16 mouse cellular contexts compared by ENCODE assay signal in the genomic region with DNA sequence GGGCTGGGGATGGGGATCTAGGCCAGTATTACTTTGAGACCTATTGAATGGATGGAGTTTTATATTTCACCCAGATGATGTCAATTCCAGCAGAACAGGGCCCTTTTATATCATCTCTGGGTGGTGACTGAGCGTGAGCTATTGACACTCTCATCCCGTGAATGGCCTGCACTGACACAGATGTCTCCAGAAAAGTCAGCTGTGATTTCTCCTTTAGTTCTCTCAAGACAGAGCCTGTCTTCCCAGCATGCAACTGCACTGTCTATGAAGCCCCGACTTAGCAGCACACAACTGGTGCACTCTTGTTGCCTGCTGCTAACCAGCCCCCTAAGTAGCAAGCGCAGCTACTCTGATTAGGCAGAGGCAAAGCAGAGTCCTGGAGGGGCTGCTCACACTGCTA.
"Had no signal": no experiment of that assay in that cellular context is flagged by ENCODE, and none has a peak within 500 bp of the region (broad histone marks: within the 10 kb centered on the region; RNA-seq: fewer than 3 reads in every experiment).

No protein-coding gene starts in this region.

- H3K4me3 ChIP-seq: kidney, embryonic 15.5 days; limb, embryonic 15.5 days; liver, embryonic 12.5 days; midbrain, embryonic 10.5 days; myocyte; neural tube, embryonic 15.5 days had no signal

- DNase-seq: kidney, adult 2 months; kidney, postnatal 14 days; layer of hippocampus, postnatal 36 days; lung, embryonic 14.5 days; lung, postnatal 10 days; lung, postnatal 4 days; midbrain, embryonic 14.5 days; right cerebral cortex, adult 18-20 months; right cerebral cortex, postnatal 25 days had no signal

- H3K9me3 ChIP-seq: kidney, embryonic 15.5 days; limb, embryonic 15.5 days; liver, embryonic 12.5 days; midbrain, embryonic 10.5 days; neural tube, embryonic 15.5 days had no signal

- H3K9ac ChIP-seq: kidney, embryonic 15.5 days; limb, embryonic 15.5 days; liver, embryonic 12.5 days; lung, embryonic 14.5 days; neural tube, embryonic 15.5 days had no signal

- H3K27me3 ChIP-seq: kidney, embryonic 15.5 days; limb, embryonic 15.5 days; liver, embryonic 12.5 days; neural tube, embryonic 15.5 days had no signal

- H3K4me2 ChIP-seq: kidney, embryonic 15.5 days; limb, embryonic 15.5 days; liver, embryonic 12.5 days; lung, embryonic 14.5 days; neural tube, embryonic 15.5 days had no signal

- H3K36me3 ChIP-seq: kidney, embryonic 15.5 days; limb, embryonic 15.5 days; liver, embryonic 12.5 days; midbrain, embryonic 10.5 days; neural tube, embryonic 15.5 days had no signal

- ATAC-seq: intestine, embryonic 16.5 days; liver, embryonic 12.5 days had no signal

- H3K27ac ChIP-seq: kidney, embryonic 15.5 days; limb, embryonic 15.5 days; liver, embryonic 12.5 days; midbrain, embryonic 10.5 days; neural tube, embryonic 15.5 days had no signal
